Mouse (Mus musculus) hindlimb bud, embryonic 11.5 days (tissue): ENCODE measurements around the gene Adamts8.

ENCODE experiments used
- DNase-seq: peaks from one replicate; pipeline ENCODE4 v3.0.0-alpha.2; 2012; ENCODE audit warnings: low read depth, low spot score; ENCODE audit errors: extremely low spot score

Gene Adamts8

DNA sequence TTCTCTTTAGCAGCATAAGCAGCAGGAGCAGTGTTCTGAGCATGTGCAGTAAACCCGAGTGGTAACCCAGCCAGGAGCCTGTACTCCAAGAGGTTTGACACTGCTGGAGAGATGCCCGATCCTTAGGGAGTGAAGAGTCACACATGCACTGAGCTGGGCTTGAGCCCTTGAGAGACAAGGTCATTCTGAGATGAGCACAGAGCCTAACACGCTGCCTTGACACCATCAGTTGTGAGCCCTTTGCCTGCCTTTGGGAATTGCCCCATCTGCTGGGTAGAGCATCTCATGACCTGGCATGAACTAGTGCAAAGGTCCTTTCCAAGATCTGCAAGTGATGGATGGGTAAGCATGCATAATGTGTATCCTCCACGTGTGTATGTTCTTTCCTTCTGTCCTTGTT, 29.6 kb downstream of the Adamts8 start:
- no peak for DNase-seq

DNA sequence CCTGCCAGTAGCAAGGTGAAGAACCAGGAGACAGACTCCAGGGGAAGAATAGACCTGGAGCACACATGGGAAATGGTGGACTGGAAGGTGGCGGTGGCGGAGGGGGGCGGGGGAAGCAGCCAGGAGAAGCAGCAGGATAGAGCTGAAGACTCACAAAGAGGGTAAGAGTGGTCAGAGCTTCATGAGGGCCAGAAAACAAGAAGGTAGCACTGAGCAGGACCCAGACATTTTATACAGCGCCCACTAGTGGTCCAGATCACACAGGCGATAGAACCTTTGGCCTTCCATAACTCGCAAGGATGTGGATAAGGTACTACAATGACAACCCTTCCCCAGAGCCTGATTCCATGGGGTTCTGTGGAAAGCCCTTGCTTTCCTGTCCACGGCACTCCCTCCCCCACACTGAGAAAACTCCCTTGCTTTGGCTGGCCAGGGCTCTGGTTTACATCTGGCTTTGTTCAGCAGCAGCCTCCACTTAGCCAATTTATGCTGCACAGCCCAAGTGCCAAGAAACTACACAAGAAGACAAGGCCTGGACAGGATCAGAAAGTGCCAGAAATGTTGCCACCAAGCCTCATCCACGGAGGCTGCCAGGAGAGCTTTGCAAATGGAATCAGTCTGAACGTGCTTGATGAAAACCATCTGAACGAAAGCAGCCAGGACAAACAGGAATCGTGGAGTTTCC, 34.1 kb downstream of the Adamts8 start:
- peak; percentile 58 for DNase-seq

DNA sequence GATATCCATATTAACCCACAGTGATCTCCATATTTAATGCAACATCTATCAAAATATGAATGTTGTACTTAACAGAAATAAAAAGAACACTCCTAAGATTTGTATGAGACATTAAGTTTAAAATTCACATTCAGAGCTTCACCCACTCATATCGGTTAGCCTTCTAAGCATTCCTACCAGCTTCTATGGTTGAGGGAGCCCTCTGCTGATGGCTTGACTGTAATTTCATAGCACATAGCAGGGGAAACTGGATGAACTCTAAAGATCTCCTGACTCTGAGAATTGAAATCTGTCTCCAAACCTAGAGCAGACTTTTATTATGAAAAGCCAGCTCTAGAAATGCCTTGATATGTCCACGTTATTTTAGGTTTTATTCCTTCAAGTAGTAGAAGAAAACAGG, 38.1 kb downstream of the Adamts8 start:
- no peak for DNase-seq

DNA sequence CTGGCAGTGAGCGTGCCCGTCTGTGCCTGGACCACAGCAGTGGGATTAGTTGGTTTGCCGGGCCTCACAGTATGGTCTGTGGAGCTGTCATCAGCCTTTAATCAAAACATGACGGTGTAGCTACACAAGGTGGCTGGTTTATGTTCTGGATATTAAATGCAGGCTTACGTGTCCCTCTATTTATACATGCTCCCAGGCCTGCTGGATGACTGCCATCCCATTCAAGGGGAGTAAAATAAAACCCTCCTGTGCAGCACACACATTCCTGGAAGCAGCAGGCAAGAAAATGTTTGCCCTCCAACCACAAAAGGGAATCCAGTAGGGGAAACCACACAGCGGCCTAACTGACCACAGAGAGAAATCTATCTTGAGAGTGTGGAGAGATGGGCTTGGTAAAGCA, 43.4 kb downstream of the Adamts8 start:
- DNase-seq: peak; percentile 31

DNA sequence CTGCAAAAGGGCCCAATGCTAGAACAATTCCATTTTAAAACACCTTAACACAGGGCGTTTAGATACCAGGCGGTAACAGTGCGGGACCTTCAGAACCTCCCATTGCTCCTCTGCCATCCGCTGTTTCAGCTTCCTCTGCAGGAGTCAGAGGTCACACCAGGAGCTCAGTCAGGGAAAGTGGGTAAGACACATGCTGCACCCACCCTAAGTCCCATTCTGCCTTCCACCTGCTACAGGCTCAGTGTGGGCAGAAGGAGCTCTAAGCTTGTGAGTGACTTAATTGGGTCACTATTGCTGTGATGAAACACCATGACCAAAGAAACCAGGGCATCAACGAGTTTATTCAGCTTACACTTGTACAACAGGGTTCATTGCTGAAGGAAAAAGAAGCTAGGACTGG, 50.7 kb downstream of the Adamts8 start:
- no peak for DNase-seq

DNA sequence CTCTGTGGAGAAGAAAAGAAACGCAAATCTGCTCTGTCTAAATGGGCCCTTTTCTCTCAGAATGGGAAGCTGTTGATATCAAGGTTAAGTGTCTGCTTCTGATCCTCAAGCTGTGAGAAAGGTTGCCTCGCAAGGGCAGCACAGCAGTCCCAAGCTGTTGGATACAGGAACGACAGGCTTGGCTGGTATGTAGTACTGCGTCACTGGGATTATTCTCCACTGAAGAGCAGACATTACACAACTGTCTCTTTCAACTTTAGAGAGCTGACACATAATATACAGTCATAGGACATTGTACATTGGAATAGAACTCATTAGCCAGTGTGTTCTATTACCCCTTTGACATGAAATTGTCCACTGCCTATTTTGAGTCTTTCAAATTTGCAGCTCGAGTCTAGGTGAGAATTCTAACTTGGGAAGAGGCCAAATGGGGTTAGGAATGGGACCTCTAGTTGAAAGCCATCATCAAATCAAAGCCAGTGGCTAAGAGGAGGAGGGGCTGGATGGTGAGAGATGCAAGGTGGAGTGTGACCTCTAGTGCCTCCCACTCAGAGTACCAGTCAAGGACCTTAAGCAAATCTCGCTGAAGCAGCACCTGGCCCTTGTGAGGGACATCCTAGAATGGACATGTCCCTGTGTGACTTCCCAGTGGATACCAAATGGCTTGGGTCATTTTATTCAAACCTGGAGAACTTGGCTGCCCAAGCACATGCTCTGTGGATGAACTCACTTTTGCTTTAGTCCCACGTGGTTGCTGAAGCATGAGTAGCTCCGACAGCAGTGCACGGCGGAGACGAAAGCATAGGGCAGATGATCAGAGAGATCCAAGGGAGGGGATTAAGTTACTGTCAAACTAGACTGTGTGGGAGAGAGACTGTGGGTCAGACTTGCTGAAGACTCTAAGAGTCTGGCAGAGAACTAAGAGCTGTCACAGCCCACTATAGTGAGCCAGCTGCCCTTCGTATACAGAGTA, 54.5 kb downstream of the Adamts8 start:
- no peak for DNase-seq

DNA sequence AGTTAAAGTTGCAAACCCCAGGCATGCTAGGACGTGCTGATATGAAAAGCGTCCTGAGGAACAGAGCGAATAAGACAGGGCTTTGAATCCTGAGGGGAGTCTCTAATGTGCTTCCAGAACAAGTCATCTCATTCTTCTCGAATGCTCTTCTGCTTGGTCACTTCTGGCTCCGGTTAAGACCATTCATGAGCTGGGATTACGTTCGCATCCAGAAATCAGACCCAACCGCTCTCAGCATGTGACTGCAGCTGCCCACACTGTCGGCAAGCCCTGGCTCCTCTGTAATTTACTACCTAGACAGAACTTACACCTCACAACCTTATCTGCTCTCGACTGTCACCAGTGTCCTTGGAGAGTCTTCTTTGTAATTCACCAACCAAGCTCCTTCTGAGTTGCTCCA, 58.3 kb downstream of the Adamts8 start:
- DNase-seq: no peak

DNA sequence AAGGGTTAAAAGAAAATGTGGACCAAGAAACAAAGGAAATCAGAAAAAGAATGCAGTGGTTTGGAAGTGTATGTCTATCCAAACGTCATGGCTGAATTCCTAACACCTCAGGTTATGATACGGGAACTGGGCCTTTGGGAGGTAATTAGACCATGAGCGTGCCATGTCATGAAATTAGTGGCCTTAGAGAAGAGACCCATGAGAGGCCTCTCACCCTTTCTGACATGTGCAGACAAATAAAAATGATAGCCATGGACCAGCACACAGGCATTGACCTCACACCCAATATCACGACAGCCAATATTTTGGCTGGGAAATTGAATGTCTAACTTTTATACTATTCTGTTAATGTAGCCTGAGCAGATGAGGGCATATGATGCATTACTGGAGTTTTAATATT, 60.2 kb downstream of the Adamts8 start:
- DNase-seq: no peak

DNA sequence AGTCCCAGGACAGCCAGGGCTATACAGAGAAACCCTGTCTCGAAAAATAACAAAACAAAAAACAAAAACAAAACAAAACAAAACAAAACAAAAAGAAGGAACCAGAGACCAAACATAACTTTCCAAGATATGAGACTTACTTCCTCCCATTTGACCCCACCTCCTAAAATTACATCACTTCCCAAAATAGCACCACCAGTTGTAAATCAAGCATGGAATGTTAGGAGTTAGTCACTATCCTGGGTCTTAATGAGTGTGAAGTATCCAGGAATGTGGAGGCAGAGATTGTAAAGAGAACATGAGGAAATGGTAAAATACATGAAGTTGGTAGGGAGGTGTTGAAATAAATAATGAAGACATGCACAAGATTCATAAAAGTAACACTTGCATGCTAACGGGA, 67.0 kb downstream of the Adamts8 start:
- DNase-seq: no peak

DNA sequence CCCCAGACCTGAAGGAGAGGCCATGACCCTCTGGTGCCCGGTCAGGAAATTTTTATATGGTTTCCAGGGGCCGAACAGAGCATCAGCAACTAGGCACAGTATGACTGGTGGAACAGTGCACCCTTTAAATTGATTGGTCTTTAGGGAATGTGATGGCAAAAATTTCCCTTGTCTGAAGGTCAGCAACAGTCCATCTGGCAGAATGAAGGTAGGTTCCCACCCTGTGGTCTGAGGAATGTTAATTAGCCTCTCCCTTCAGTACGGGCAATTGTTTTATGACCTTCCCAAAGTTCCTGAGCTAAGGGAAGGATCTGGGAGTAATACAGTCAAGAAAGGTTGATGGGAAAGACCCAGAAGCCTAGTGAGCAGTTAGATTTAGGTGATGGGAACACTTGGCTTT, 67.7 kb downstream of the Adamts8 start:
- no peak for DNase-seq

DNA sequence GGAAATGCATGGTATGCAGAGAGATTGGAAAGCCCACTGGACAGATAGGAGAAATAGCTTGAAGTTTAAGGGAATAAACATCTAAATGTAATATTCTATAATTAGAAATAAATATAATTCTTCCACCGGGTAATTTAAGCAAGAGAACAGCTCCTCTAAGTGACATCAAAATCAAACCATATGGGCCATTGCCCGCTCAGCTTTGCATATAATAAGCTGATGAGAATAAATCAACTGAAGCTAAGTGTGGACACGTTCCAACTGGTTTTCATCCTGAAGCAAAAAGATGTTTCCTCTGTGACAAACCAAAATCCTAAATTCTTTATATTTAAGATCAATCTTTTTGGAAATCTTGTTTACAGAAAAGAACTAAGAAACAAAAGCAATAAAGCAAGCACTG, 68.4 kb downstream of the Adamts8 start:
- no peak for DNase-seq

DNA sequence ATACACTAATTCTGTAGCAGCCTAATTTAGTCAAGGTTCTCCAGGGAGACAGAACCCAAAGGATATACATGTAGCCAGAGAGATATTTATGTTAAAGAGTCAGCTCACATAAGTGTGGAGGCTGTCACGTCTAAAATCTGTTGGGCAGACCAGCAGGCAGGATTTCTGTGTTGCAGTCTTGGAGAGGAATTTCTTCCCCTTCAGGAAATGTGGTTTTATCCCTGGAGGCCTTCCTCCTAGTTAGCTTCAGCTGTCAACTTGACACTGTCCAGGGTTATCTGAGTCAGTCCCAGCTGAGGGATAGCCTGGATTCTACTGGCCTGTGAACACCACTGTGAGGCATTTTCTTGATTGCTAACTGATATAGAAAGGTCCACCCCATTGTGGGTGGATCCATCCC, 69.2 kb downstream of the Adamts8 start:
- no peak for DNase-seq

DNA sequence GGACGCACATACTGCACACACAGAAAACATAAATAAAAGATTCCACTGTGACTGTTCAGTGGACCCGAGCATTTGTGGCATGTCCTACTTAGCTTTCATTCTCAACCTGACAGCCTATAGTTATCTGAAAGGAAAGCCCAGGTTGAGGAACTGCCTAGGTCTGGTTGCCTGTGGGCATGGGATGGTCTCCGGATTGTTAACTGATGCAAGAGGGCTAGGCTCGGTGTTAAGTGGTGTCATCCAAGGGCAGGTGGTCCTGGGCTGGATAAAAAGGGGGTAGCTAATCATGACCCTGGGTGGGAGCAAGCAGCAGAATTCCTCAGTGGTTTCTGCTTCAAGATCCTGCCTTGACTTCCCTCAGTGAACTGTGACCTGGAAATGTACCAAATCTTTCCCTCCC, 70.3 kb downstream of the Adamts8 start:
- no peak for DNase-seq

DNA sequence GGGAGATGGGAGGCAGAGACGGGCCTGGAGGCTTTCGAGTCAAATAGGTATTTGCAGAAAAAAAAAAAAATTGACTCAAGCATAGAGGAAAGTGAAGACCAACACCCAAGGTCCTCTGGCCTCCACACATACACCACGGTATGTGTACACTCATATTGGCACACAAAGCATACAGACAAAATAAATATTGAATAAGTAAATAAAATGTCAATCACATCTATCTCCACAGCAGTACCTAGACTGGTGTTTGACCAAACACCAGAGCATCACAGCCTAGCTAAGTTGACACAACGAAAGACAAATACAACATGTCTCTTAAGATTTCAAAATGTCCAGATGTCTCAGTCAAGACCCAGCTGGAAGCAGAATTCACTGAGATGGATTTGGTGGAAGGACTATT, 71.1 kb downstream of the Adamts8 start:
- no peak for DNase-seq
